Mouse (Mus musculus) cerebellum, postnatal 36 days (tissue): ENCODE results near the gene Dnajc16.

ENCODE experiments used
- DNase-seq, 2 experiments: peaks; one replicate each; pipeline ENCODE4 v3.0.0; 2021 to 2022; ENCODE audit warnings: mixed read lengths in 2 of 2

The Dnajc16 gene

DNA sequence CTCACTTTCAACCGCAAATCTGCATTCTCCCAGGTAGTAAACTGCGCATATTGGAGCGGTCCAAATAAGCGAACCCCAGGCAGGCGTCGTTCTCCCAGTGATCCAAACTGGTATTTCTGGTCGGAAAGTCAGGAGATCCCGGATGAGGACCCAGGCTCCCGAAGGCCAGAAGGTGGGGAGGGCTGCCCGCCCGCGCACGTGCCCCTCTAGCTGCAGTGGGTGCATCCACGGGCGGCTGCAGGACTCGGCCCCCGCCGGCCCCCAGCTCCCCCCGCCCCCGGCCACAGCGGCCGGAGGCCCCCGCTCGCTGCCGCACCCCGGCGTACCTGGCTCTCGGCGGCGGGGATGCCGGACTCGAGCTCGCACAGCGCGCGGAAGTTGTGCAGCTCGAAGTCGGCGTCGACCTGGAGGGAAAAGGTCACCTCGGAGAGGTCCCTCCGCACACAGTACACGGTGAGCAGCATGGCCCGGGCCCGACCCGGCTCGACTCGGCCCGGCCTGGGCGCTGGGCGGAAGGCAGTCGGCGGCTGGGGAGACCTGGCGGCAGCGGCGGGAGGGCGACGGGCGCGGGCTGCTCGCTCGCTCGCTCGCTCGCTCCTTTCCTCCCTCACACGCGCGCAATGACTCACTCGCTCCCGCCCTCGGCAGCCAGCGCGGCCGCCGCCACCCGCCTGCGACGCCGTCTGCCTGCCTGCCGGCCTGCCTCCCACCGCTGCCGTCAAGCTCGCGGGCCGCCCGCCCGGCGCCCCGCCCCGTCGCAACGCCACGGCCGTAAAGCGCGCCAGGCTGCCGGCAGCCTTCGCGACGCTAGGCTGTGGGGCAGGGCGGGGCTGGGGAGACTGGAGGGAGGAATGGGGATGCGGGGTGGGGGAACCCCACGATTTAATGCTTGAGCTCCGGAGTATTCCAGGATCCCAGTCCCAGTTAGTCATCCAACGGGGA lies 67.7 kb downstream of the Dnajc16 start, which contains the start of gene Ddi2:
Gene Ddi2 (minus strand): TSS at position 689 of the 942 bp plus-strand sequence.
- peak; percentile 92 to 96 for DNase-seq

DNA sequence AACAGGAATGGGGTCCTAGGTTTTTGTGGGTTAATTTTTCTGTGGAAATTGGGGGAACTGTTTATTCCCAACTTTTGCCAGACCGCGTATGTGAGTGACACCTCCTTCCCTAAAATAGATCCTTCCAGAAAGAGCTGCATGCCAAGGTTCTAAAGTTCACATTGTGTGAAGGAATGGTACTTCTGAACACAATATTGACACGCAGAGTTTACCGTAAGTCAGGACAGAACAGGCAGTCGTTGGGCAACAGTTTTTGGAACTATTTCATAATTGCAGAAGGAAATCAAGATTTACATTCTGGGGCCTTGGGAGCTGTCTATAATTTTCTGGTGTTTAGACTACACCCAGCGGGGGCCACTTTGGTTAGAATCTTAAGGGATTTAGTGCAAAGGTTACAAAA lies 68.8 kb downstream of the Dnajc16 start:
- no peak for DNase-seq

DNA sequence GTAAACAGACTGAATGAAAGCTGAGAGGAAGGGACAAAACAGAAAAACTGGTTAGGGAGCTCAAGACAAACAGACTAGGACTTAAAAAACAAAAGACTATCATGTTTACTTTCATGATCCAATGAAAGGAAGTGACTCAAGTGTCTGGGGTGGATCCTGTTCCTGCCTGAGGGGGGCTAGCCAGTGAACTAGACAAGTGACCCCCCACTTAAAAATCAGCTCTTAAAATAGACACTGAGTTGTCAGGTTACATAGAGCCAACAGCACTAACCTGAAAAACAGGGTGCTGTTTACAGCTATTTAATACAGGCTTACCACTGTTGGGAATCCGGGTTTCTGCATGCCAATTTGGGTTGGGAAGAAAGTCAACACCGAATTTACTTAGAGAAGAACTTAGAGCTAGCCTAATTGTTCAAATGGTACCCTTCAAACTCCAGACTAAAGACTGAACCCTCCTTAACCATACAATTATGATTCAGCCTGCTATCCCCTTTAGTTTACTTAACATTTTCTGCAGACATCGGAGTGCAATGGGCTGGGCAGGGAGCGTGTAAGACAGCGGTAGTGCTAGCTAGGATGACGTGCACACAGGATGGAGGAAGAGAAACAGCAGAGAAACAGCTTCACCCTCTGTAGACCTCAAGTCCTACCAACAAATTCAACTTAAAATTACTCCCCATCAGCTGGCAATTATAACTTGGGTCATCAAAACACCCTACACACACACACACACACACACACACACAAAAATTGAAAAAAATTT lies 69.8 kb downstream of the Dnajc16 start:
- DNase-seq = no peak

DNA sequence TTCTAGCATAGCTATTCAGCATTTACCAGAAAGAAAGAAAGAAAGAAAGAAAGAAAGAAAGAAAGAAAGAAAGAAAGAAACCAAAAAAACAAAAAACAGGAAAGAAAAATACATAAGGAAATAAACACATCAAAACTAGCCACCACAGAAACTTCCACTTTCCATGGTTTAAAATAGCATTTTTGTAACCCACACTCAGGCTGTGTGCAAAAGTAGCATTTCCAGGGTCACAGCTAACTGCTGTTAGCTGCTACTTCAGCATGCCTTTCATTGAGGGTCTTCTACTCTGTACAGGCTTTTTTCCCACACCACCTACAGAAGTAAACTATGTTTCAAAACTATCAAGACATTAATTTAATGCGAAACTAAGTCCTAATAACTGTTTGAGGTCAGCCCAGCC lies 71.4 kb downstream of the Dnajc16 start:
- no peak for DNase-seq

DNA sequence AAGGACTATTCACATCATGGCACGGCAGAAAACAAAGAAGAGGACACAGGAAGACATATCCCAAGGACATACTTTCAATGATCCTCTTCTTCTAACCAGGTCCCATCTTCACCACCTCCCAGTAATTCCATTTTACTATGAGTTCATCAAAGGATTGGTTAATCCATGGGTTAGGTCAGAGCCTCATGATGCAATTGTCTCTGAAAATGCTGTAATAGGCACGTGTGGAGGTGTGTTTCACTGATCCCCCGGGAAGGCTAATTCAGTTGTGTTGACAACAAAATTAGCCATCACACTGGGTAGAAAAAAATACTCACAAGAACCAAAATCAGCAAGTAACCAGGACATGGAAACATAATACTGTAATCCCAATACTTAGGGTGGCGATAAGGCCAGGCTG lies 73.1 kb downstream of the Dnajc16 start:
- DNase-seq = no peak

DNA sequence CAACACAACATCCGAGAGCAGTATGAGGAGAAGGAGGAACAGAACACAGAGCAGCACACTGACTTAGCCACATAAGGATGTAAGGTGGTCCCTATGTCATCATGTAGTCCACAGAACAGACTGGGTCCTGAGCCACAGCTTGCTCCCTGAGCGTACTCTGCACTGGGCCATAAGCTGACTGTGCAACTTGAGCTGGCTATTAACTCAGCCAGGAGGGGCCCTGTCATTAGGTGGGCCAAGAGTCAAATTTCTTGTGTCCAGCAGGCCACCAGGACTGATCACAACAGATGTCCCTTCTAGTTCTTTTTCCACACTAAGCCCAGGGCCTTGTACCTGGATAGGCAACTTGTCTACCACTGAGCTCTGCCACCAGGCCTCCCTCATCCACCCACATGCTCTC lies 75.7 kb downstream of the Dnajc16 start:
- DNase-seq = no peak

DNA sequence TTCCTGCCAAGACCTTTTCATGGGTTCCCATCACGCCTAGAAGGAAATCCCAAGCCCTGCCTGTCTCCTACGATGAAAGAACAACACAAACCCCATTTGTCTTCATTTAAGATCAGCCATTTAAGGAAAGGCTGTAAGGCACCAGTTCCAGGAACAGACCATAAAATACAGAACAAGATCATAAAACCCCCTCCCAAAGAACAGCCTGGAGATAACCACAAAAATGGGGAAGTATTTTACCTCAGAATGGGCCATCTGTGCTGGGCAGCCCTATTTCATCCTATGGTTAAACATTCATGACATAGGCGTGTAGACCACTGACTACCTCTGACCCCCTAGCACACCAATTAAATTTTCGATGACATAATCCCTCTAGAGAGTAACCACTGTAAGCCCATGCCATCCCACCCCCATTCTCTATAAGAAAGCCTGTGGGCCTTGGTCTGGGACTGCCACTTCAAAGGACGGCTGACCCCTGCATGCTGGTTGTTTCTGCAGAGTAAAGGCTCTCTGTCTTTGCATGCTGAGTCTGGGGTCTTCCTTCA lies 77.1 kb downstream of the Dnajc16 start:
- no peak for DNase-seq

DNA sequence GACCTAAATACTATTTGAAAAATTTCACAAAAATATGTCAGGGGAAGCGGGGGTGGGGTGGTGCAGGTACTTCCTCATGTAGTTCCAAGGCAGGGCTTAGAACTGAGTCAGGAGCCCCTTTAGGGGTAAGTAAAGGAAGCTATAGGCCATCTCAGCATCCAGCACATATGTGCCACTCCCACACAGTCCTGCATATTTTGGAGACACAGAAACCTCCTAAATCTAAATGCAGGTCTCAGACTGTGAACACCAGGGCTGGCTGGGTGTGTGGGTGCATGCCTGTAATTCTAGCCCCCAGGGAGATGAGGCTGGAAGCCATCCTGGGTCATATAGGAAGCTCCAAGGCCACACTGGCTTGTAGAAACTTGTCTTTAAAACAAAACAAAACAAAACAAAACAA lies 79.5 kb downstream of the Dnajc16 start:
- DNase-seq = no peak
